Mouse (Mus musculus) ES-E14 (cell line): ENCODE measurements at regions not wholly inside any gene's neighbourhood (a gene's known extent, or its start where the extent isn't known, plus 50 kb on each side); places are given as distances from the start of the nearest gene placed in this dataset.

Experiments
- CHD2 ChIP-seq: IDR thresholded peaks from 2 replicates; pipeline ENCODE4 v1.6.1; 2014; ENCODE audit warnings: mild to moderate bottlenecking, low read depth, low read length, inconsistent platforms
- MAFK ChIP-seq: IDR thresholded peaks from 2 replicates; pipeline ENCODE4 v1.6.1; 2014; ENCODE audit warnings: mild to moderate bottlenecking, low read depth, low read length, inconsistent platforms; ENCODE audit not compliant: insufficient read depth
- ZC3H11A ChIP-seq: IDR thresholded peaks from 2 replicates; pipeline ENCODE4 v1.6.1; 2012; ENCODE audit warnings: low read depth, mild to moderate bottlenecking, inconsistent platforms, low read length, borderline replicate concordance
- ZNF384 ChIP-seq: IDR thresholded peaks from 2 replicates; pipeline ENCODE4 v1.6.1; 2012; ENCODE audit warnings: low read depth, low read length, inconsistent platforms

GRCm38 (mm10) chr3:63078181-63078580 is 163.2 kb upstream of the Mme start:
- TF ChIP-seq CHD2 (no peak), ZNF384 (no peak), ZC3H11A (no peak), MAFK (no peak)
